Mouse (Mus musculus) mesoderm, embryonic 11.5 days (tissue): ENCODE results near the gene Alpk3.
"Not testable (repeated sequence)": the region's sequence is repeated elsewhere in the genome, so short reads cannot be mapped to it uniquely, and the experiment has no call there.

ENCODE experiments used
- DNase-seq: peaks from one replicate; pipeline ENCODE4 v3.0.0-alpha.2; 2012; ENCODE audit warnings: low read depth, low spot score

The Alpk3 gene

GRCm38 (mm10) chr7:81131864-81132263 lies 74.5 kb downstream of the Alpk3 start:
- no peak for DNase-seq

GRCm38 (mm10) chr7:81132851-81133279 lies 75.5 kb downstream of the Alpk3 start:
- DNase-seq: no peak

GRCm38 (mm10) chr7:81133416-81133815 lies 76.0 kb downstream of the Alpk3 start:
- no peak for DNase-seq

GRCm38 (mm10) chr7:81133941-81134340 lies 76.5 kb downstream of the Alpk3 start:
- no peak for DNase-seq

GRCm38 (mm10) chr7:81134614-81135067 lies 77.2 kb downstream of the Alpk3 start:
- peak; percentile 76 for DNase-seq

- no peak for DNase-seq
Measured at GRCm38 (mm10) chr7:81137292-81137691, 79.9 kb downstream of the Alpk3 start.

DNA sequence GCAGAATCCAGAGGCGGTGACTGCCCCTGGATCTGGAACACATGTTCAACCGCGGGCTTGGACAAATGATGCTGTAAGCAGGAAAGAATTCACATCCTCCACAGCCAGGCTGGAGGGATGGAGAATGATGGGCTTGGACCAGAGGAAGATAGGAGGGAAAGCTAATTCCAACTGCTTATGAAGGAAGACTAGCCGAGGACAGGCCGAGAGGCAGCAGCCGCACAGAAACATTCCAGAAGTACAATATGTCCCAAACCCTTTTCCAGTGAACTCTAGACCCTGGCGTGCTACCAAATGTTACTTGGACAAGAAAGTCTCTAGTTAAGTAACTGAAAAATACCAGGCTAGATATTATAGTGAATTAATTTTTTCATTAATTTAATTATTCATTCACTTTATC lies 81.7 kb downstream of the Alpk3 start:
- no peak for DNase-seq

DNA sequence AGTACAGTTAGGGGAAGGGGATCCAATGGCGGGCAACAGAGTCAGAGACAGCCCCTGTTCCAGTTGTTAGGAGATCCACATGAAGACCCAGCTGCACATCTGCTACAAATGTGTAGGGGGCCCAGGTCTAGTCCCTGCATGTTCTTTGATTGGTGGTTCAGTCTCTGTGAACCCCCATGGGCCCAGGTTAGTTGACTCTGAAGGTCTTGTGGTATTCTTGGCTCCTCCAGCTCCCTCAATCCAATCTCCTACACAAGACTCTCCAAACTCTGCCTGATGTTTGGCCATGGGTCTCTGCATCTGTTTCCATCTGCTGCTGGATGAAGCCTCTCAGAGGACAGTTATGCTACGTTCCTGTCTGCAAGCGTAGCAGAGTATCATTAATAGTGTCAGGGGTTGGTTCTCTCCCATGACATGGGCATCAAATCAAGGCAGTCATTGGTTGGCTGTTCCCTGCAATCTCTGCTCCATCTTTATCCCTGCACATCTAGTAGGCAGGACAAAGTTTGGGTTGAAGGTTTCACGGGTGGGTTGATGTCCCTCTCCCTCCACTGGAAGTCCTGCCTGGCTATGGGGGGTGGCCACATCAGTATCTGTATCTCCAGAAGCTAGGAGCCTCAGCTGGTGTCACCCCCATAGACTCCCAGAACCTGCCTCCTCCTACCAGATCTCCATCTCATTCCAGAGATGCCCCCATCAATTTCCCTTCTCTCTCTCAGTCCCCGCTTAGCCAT lies 82.4 kb downstream of the Alpk3 start:
- no peak for DNase-seq

- DNase-seq: no peak
Measured at GRCm38 (mm10) chr7:81141541-81141940, 84.1 kb downstream of the Alpk3 start.

DNA sequence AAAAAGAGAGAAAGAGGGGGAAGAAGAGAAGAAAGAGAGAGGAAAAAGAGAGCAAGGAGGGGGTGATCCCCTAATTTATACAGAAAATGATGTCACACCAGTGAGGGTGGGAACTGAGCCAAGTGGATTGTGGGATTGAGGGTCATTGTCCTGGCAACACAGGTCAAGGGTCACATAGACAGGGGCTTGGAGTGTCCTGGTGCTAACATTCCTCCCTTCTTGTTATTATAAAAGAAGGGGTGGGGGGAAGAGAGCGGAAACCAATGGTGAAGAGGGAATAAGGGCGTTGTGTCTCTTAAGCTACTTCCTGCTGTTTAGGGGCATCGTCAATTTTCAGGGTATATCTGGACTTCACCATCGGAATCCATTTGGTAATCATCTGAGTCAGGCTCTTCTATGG lies 85.7 kb downstream of the Alpk3 start:
- DNase-seq: not testable (repeated sequence)

DNA sequence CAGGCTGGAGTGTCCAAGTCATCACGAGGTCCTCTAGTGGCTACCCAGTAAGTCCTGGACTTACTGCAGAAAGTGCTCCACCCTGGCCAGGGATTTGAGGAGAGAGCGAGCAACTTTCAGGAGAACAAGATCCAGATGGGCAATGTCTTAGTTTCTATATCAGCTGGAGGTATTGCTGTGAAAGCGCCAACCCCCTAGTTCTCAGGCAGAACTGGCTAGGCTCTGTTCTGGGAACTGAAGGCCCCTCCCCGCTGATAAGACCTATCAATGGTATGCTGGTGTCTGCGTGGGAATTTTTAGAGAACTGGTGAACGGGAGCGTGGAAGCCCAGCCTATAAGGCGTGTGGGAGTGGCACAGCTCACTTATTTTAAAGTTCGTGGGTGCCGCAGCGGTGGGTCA lies 92.4 kb downstream of the Alpk3 start:
- DNase-seq: no peak

DNA sequence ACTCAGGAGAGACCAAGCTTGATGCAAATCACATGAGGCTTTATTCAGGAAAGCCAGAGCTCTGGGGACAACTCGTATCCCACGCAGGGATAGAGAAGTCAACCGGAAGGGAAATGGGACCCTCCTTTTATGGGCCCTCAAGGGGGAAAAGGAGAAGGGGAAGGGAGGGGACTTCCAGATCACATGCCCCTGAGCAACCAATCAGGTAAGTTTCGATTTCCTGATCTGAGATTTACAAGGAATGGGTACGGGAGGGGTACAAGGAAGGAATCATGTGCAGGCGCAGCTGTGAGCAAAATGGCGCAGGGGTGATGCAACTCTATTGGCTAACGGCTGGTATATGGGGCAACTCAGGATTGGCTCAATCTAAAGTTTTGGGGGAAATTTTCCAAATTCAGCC lies 93.8 kb downstream of the Alpk3 start:
- no peak for DNase-seq

- DNase-seq: no peak
Measured at GRCm38 (mm10) chr7:81152306-81152705, 94.9 kb downstream of the Alpk3 start.

- no peak for DNase-seq
Measured at GRCm38 (mm10) chr7:81152826-81153225, 95.4 kb downstream of the Alpk3 start.

DNA sequence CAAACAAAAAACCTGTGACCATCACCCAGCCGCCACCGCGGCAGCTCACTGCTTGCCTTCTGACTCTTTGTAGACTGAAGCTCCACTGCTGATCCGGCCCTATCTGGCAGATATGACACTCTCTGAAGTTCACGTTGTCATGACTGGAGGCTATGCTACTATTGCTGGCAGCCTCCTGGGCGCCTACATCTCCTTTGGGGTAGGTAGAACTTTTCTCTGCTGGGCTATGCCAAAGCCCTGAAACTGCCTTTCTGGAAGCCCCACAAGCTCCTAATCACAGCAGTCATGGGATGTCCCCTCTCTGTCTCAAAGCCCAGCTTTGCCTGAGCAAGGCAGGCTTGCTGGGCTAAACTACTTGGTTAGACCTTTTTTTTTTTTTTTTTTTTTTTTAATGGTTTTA lies 95.9 kb downstream of the Alpk3 start:
- no peak for DNase-seq

GRCm38 (mm10) chr7:81154244-81154643 lies 96.8 kb downstream of the Alpk3 start:
- DNase-seq: not testable (repeated sequence)

DNA sequence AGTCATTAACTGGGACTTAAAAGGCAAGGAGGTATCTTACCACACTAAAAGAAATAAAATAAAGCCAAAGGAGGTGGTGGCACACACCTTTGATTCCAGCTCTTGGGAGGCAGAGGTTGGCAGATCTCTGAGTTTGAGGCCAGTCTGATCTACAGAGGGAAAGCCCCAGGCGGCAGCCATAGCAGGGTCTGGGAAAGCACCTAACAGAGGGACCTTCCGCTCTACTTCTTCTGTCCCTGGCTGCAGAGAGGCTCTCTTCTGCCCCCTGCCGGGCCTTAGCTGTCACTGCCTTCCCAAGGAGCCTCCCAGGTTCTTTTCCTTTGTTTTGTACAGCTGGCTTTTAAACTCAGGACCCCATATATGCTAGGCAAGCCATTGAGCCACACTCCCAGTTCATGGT lies 97.6 kb downstream of the Alpk3 start:
- DNase-seq: peak; percentile 85
